Comparison of ENCODE assay signal across 12 mouse cellular contexts in the genomic region with DNA sequence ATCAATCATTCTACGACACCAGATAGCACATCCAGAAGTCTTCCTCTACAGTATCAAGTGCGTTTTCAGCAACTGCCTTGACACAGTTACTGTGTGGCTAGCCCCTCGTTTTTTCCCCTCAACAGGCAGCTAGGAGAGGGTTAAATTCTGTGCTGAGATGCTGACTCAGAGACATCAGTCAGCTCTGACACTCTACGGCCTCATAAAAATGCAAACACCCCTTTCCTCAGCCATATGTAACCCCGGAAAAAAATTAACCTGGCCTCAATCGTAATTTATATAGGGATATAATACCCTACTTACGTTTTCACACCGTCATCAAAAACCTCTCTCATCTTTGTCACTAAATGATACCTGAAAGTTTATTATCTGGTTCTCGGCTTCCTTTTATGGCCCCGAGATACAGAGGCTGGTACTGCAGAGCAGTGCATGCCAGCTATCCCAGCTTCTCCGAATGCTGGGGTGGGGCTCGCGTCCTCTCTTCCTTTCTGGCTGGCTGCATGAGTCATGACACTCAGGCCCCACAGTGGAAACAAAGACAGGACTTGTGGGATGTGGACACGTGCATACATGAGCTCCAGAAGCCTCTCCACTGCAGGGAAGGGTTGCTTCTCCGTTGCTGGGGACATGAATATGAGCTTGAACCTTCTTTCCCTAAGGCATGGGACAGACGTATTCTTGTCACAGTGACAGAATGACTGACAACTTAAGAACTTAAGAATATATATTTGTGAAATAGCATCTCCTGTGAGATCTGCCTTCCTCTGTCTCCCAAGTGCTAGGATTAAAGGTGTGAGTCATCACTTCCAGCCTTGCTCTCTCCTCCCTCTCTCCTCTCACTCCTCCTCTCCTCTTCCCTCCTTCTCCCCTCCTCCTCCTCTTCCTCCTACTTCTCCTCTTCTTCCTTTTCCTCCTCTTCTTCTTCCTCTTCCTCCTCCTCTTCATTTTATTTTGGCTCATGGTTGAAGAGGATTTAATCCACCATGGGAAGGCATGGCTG. TPM values are rescaled to one million over a fixed set of nuclear protein-coding genes. Genes with fewer than 3 reads are reported as not detected.
DNase-seq lines count a peak whose midpoint lies in the region; ATAC-seq and TF ChIP-seq lines count a peak whose summit lies in the region.
"Had no signal": no experiment of that assay in that cellular context is flagged by ENCODE, and none has a peak within 500 bp of the region (broad histone marks: within the 10 kb centered on the region; RNA-seq: fewer than 3 reads in every experiment).

No protein-coding gene starts in this region.

- no peaks in the 10 kb centered on the region for H3K27me3 ChIP-seq in heart, embryonic 13.5 days (replicated peaks)
- no peaks in the 10 kb centered on the region for H3K27me3 ChIP-seq in stomach, embryonic 15.5 days (replicated peaks)
- H3K27me3 ChIP-seq: heart, embryonic 15.5 days had no signal

- no peak overlapping the region for H3K4me3 ChIP-seq in heart, embryonic 13.5 days
- H3K4me3 ChIP-seq in lung, adult 2 months (replicated peaks; ENCODE audit: extremely low read depth, low read depth, low read length): no peak overlapping the region
- H3K4me3 ChIP-seq in embryonic fibroblast, embryonic 13.5 days (ENCODE audit: insufficient read depth, low read length): no peak overlapping the region
- no peak overlapping the region for H3K4me3 ChIP-seq in stomach, embryonic 15.5 days (replicated peaks)
- H3K4me3 ChIP-seq: gastrocnemius, adult 2 months; heart, embryonic 15.5 days had no signal

- no peaks in the 10 kb centered on the region for H3K36me3 ChIP-seq in heart, embryonic 13.5 days
- no peaks in the 10 kb centered on the region for H3K36me3 ChIP-seq in stomach, embryonic 15.5 days
- H3K36me3 ChIP-seq: heart, embryonic 15.5 days had no signal

- no peak for TF ChIP-seq POLR2A in lung, adult 2 months (IDR thresholded peaks at IDR 0.05; ENCODE audit: borderline replicate concordance, extremely low read depth, low read depth, low read length)
- 0 out of 2 replicates have a peak, but pooled peaks have one; percentile 33 for TF ChIP-seq POLR2A in embryonic fibroblast, embryonic 13.5 days (IDR thresholded peaks at IDR 0.05; ENCODE audit: low read depth, low read length)

- DNase-seq in heart, adult 18-20 months: no peak
- DNase-seq in lung, postnatal 36 days: peak; percentile 3
- no peak for DNase-seq in lung, adult 2 months
- DNase-seq in spleen, postnatal 10 days (ENCODE audit: low spot score in 2 of 2): no peak
- DNase-seq in retina, embryonic 14.5 days (ENCODE audit: low spot score): no peak
- DNase-seq: gastrocnemius, adult 2 months; right cerebral cortex, postnatal 14 days had no signal

- ATAC-seq in heart, embryonic 13.5 days (ENCODE audit: extremely low read depth, insufficient number of reproducible peaks, low FRiP score, low TSS enrichment): no peak
- no peak for ATAC-seq in stomach, embryonic 15.5 days (ENCODE audit: insufficient read depth, low FRiP score, low read depth)

- peak overlapping the region; percentile 18; the same call in 1 of the 2 replicates for H3K4me2 ChIP-seq in heart, embryonic 13.5 days
- H3K4me2 ChIP-seq in stomach, embryonic 15.5 days: peak overlapping the region; percentile 25
- H3K4me2 ChIP-seq: heart, embryonic 15.5 days; liver, embryonic 11.5 days had no signal

- TF ChIP-seq CTCF in lung, adult 2 months (IDR thresholded peaks at IDR 0.05; ENCODE audit: insufficient read depth, low read length): no peak
- TF ChIP-seq CTCF in embryonic fibroblast, embryonic 13.5 days (IDR thresholded peaks at IDR 0.05; ENCODE audit: borderline replicate concordance, insufficient read depth, low read length): no peak

- H3K4me1 ChIP-seq in heart, embryonic 13.5 days: peaks cover 7% of the 10 kb centered on the region; the same call in 1 of the 2 replicates
- H3K4me1 ChIP-seq in lung, adult 2 months (ENCODE audit: control insufficient read depth, insufficient read depth, low read length): peaks cover 2% of the 10 kb centered on the region; the same call in 1 of the 2 replicates
- H3K4me1 ChIP-seq in embryonic fibroblast, embryonic 13.5 days (ENCODE audit: control insufficient read depth, insufficient read depth, low read length): peaks cover 18% of the 10 kb centered on the region
- H3K4me1 ChIP-seq in stomach, embryonic 15.5 days: 0 out of 2 replicates have a peak, but pooled peaks cover 6% of the 10 kb centered on the region
- H3K4me1 ChIP-seq: heart, embryonic 15.5 days had no signal

- H3K27ac ChIP-seq in heart, embryonic 13.5 days (replicated peaks): no peak overlapping the region
- H3K27ac ChIP-seq in embryonic fibroblast, embryonic 13.5 days (ENCODE audit: insufficient read depth, low read length): peak overlapping the region; percentile 98
- H3K27ac ChIP-seq in stomach, embryonic 15.5 days: no peak overlapping the region
- H3K27ac ChIP-seq: gastrocnemius, adult 2 months; heart, embryonic 15.5 days had no signal

- WGBS in heart, embryonic 13.5 days: 45% methylated on average over 16 of the region's 16 CpGs
- 36% methylated on average over 16 of the region's 16 CpGs for WGBS in lung, adult 2 months
- WGBS in stomach, embryonic 15.5 days: 27% methylated on average over 16 of the region's 16 CpGs

- H3K9ac ChIP-seq in heart, embryonic 13.5 days: no peak overlapping the region
- no peak overlapping the region for H3K9ac ChIP-seq in stomach, embryonic 15.5 days
- H3K9ac ChIP-seq: heart, embryonic 15.5 days had no signal

- no peaks in the 10 kb centered on the region for H3K9me3 ChIP-seq in heart, embryonic 13.5 days
- H3K9me3 ChIP-seq in stomach, embryonic 15.5 days: no peaks in the 10 kb centered on the region
- H3K9me3 ChIP-seq: heart, embryonic 15.5 days had no signal

RNA-seq across cellular contexts. Expression of a gene that starts 40.6 kb away (rescaled TPM):
- 26.9 and 28.2 TPM in 2 replicates for polyA plus RNA-seq in heart, embryonic 13.5 days (2015; fragmentation: Nextera tagmentation; extraction: Ambion mirVana)
- total RNA-seq in heart, adult 18-20 months (2021): 10 to 100 TPM in 1 of 2 experiments, 1 to 10 TPM in 1; 8.8 to 10.5 TPM
- polyA plus RNA-seq in lung, adult 2 months (2012; rRNA removed): 23.2 and 30.2 TPM in 2 replicates
- polyA plus RNA-seq in embryonic fibroblast, embryonic 13.5 days (2011; ENCODE audit: insufficient read length, low read depth, missing spikeins): 23.0 and 30.0 TPM in 2 replicates
- polyA plus RNA-seq in stomach, embryonic 15.5 days (2015; fragmentation: Nextera tagmentation; extraction: Ambion mirVana): 31.7 and 33.8 TPM in 2 replicates

RNA-seq across cellular contexts. Expression of a gene that starts 40.9 kb away (rescaled TPM):
- 60.4 and 66.9 TPM in 2 replicates for polyA plus RNA-seq in heart, embryonic 13.5 days (2015; fragmentation: Nextera tagmentation; extraction: Ambion mirVana)
- 10 to 100 TPM; 45.0 to 49.5 TPM for total RNA-seq in heart, adult 18-20 months (2021)
- 15.8 and 20.8 TPM in 2 replicates for polyA plus RNA-seq in lung, adult 2 months (2012; rRNA removed)
- polyA plus RNA-seq in embryonic fibroblast, embryonic 13.5 days (2011; ENCODE audit: insufficient read length, low read depth, missing spikeins): 37.0 and 39.9 TPM in 2 replicates
- polyA plus RNA-seq in stomach, embryonic 15.5 days (2015; fragmentation: Nextera tagmentation; extraction: Ambion mirVana): 53.7 and 59.4 TPM in 2 replicates

RNA-seq across cellular contexts. Expression of a gene that starts 47.1 kb away (rescaled TPM):
- 0.57 and 1.3 TPM in 2 replicates for polyA plus RNA-seq in heart, embryonic 13.5 days (2015; fragmentation: Nextera tagmentation; extraction: Ambion mirVana)
- total RNA-seq in heart, adult 18-20 months (2021): not detected
- 0.11 and 0.19 TPM in 2 replicates for polyA plus RNA-seq in lung, adult 2 months (2012; rRNA removed)
- 0.51 TPM in 1 of 2 replicates, not detected in the other for polyA plus RNA-seq in embryonic fibroblast, embryonic 13.5 days (2011; ENCODE audit: insufficient read length, low read depth, missing spikeins)
- polyA plus RNA-seq in stomach, embryonic 15.5 days (2015; fragmentation: Nextera tagmentation; extraction: Ambion mirVana): 2.5 and 3.0 TPM in 2 replicates
- polyA plus RNA-seq: liver, embryonic 11.5 days had no signal
